Comparison of ENCODE assay signal across 21 mouse cellular contexts in the genomic region with DNA sequence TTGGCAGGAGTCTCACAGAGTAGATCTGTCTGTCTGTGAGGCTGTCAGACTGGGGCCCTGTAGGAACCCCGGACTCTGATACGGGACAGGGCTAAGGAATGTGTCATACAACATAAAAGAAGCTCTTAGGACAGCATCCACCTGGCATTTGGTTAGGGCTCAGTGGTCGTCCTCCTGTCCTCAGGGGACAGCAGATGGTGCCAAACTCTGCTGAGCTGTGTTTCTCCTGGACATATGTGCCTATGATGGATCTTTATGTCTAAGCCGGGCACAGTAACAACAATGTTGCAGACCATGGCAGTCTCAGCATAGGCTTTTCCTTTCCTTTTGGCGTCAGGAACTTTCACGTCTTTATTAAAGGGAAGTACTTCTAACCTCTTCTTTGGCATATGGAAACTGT.
A peak's percentile ranks its signal among the peaks of the same experiment; 100 is the strongest.
DNase-seq lines count a peak whose midpoint lies in the region; ATAC-seq and TF ChIP-seq lines count a peak whose summit lies in the region.
"Had no signal": no experiment of that assay in that cellular context is flagged by ENCODE, and none has a peak within 500 bp of the region (broad histone marks: within the 10 kb centered on the region; RNA-seq: fewer than 3 reads in every experiment).

No protein-coding gene starts in this region.

- H3K9ac ChIP-seq in embryonic facial prominence, embryonic 15.5 days = no peak overlapping the region
- H3K9ac ChIP-seq in heart, embryonic 16.5 days (ENCODE audit: low read length) = 0 out of 2 replicates have a peak overlapping the region, but pooled peaks have one; percentile 11
- H3K9ac ChIP-seq: embryonic facial prominence, embryonic 13.5 days; forebrain, embryonic 13.5 days; hindbrain, embryonic 15.5 days; limb, embryonic 12.5 days; liver, postnatal 0 days had no signal

- no peak for TF ChIP-seq POLR2A in small intestine, adult 2 months (IDR thresholded peaks at IDR 0.05; ENCODE audit: low read depth, low read length)

- 0 out of 2 replicates have a peak, but pooled peaks cover 2% of the 10 kb centered on the region for H3K36me3 ChIP-seq in embryonic facial prominence, embryonic 15.5 days
- no peaks in the 10 kb centered on the region for H3K36me3 ChIP-seq in embryonic facial prominence, embryonic 10.5 days (replicated peaks)
- 0 out of 2 replicates have a peak, but pooled peaks cover 5% of the 10 kb centered on the region for H3K36me3 ChIP-seq in heart, embryonic 16.5 days (ENCODE audit: control insufficient read depth, insufficient read depth)
- H3K36me3 ChIP-seq in small intestine, adult 2 months (ENCODE audit: control insufficient read depth, insufficient read depth, low read length) = peaks cover 19% of the 10 kb centered on the region
- H3K36me3 ChIP-seq: embryonic facial prominence, embryonic 13.5 days; hindbrain, embryonic 15.5 days; limb, embryonic 12.5 days had no signal

- H3K4me2 ChIP-seq in embryonic facial prominence, embryonic 15.5 days (replicated peaks) = no peak overlapping the region
- H3K4me2 ChIP-seq in heart, embryonic 16.5 days (ENCODE audit: low read depth, low read length) = no peak overlapping the region
- H3K4me2 ChIP-seq: embryonic facial prominence, embryonic 13.5 days; forebrain, embryonic 13.5 days; hindbrain, embryonic 15.5 days; limb, embryonic 12.5 days; liver, embryonic 11.5 days; midbrain, embryonic 11.5 days had no signal

- TF ChIP-seq CTCF in small intestine, adult 2 months (IDR thresholded peaks at IDR 0.05; ENCODE audit: extremely low read depth, insufficient read length, insufficient replicate concordance, low read depth, low read length) = no peak

- H3K9me3 ChIP-seq in embryonic facial prominence, embryonic 15.5 days (replicated peaks) = no peaks in the 10 kb centered on the region
- no peaks in the 10 kb centered on the region for H3K9me3 ChIP-seq in embryonic facial prominence, embryonic 10.5 days
- H3K9me3 ChIP-seq in heart, embryonic 16.5 days (replicated peaks; ENCODE audit: control insufficient read depth, low read length) = no peaks in the 10 kb centered on the region
- H3K9me3 ChIP-seq: embryonic facial prominence, embryonic 13.5 days; forebrain, embryonic 13.5 days; hindbrain, embryonic 15.5 days; limb, embryonic 12.5 days had no signal

- ATAC-seq in embryonic facial prominence, embryonic 15.5 days (ENCODE audit: insufficient number of reproducible peaks, low FRiP score, low TSS enrichment, low read depth) = no peak
- no peak for ATAC-seq in heart, embryonic 16.5 days (replicated peaks; ENCODE audit: extremely low read depth, insufficient read depth, low FRiP score)
- ATAC-seq: activated CD4-positive, CD25-positive, alpha-beta regulatory T cell, adult 4 months; forebrain, embryonic 13.5 days; liver, postnatal 0 days had no signal

- no peak for DNase-seq in embryonic facial prominence, embryonic 10.5 days (ENCODE audit: low spot score)
- DNase-seq in heart, adult 8-10 months (ENCODE audit: low spot score) = no peak
- peak; percentile 37 to 46 for DNase-seq in cerebellum, postnatal 25 days
- no peak for DNase-seq in adrenal gland, adult 18-20 months (ENCODE audit: low spot score in 2 of 2)
- DNase-seq: adrenal gland, postnatal 14 days; heart, adult 18-20 months; liver, postnatal 0 days; lung, postnatal 14 days; right cerebral cortex, adult 18-20 months; right cerebral cortex, postnatal 4 days had no signal

- H3K4me3 ChIP-seq in embryonic facial prominence, embryonic 15.5 days (replicated peaks) = no peak overlapping the region
- H3K4me3 ChIP-seq in embryonic facial prominence, embryonic 10.5 days = no peak overlapping the region
- H3K4me3 ChIP-seq in heart, embryonic 16.5 days (ENCODE audit: low read length) = no peak overlapping the region
- H3K4me3 ChIP-seq in small intestine, adult 2 months (ENCODE audit: low read depth, low read length) = no peak overlapping the region
- H3K4me3 ChIP-seq: embryonic facial prominence, embryonic 13.5 days; forebrain, embryonic 13.5 days; hindbrain, embryonic 15.5 days; layer of hippocampus, adult 2 months; limb, embryonic 12.5 days had no signal

- peaks cover 36% of the 10 kb centered on the region for H3K4me1 ChIP-seq in embryonic facial prominence, embryonic 15.5 days
- peaks cover 32% of the 10 kb centered on the region for H3K4me1 ChIP-seq in embryonic facial prominence, embryonic 10.5 days
- peaks cover 88% of the 10 kb centered on the region for H3K4me1 ChIP-seq in heart, embryonic 16.5 days (ENCODE audit: control insufficient read depth, insufficient read depth, low read length)
- H3K4me1 ChIP-seq in small intestine, adult 2 months (ENCODE audit: control insufficient read depth, insufficient read depth, insufficient read length, low read length) = peaks cover 62% of the 10 kb centered on the region
- H3K4me1 ChIP-seq: forebrain, embryonic 13.5 days had no signal

- no peaks in the 10 kb centered on the region for H3K27me3 ChIP-seq in embryonic facial prominence, embryonic 15.5 days
- no peaks in the 10 kb centered on the region for H3K27me3 ChIP-seq in embryonic facial prominence, embryonic 10.5 days (replicated peaks; ENCODE audit: low read depth, poor library complexity, severe bottlenecking)
- no peaks in the 10 kb centered on the region for H3K27me3 ChIP-seq in heart, embryonic 16.5 days (ENCODE audit: control insufficient read depth, insufficient read depth, low read length)
- no peaks in the 10 kb centered on the region for H3K27me3 ChIP-seq in small intestine, adult 2 months (ENCODE audit: control insufficient read depth, insufficient read depth, low read length)
- H3K27me3 ChIP-seq: embryonic facial prominence, embryonic 13.5 days; forebrain, embryonic 13.5 days; hindbrain, embryonic 15.5 days; limb, embryonic 12.5 days had no signal

- peak overlapping the region; percentile 22; the same call in 1 of the 2 replicates for H3K27ac ChIP-seq in embryonic facial prominence, embryonic 15.5 days (replicated peaks)
- H3K27ac ChIP-seq in embryonic facial prominence, embryonic 10.5 days (replicated peaks) = no peak overlapping the region
- H3K27ac ChIP-seq in heart, embryonic 16.5 days (ENCODE audit: low read length) = peak overlapping the region; percentile 72
- H3K27ac ChIP-seq in small intestine, adult 2 months (ENCODE audit: insufficient read depth, low read depth, low read length) = 0 out of 2 replicates have a peak overlapping the region, but pooled peaks have one; percentile 12
- H3K27ac ChIP-seq: embryonic facial prominence, embryonic 13.5 days; forebrain, embryonic 13.5 days; hindbrain, embryonic 15.5 days; limb, embryonic 12.5 days had no signal

- 71% methylated on average over 6 of the region's 6 CpGs for WGBS in embryonic facial prominence, embryonic 15.5 days
- 86% methylated on average over 6 of the region's 6 CpGs for WGBS in embryonic facial prominence, embryonic 10.5 days
- 45% methylated on average over 6 of the region's 6 CpGs for WGBS in heart, embryonic 16.5 days
- WGBS in small intestine, adult 2 months = 83% methylated on average over 6 of the region's 6 CpGs

Comparison
In these comparisons a context has a peak if more than half of its experiments do, and no peak if none do; other contexts are left out.
1. DNase-seq: peak in cerebellum, postnatal 25 days (2 of 2); none in embryonic facial prominence, embryonic 10.5 days (single experiment), heart, adult 8-10 months (single experiment) and adrenal gland, adult 18-20 months (0 of 2).